Mouse (Mus musculus) neural tube, embryonic 10.5 days (tissue): ENCODE measurements around the gene Pgpep1.
A peak's percentile ranks its signal among the peaks of the same experiment; 100 is the strongest.

Experiments
- DNase-seq: peaks from one replicate; pipeline ENCODE4 v3.0.0-alpha.2; 2017; ENCODE audit warnings: low spot score; ENCODE audit errors: extremely low spot score

Pgpep1 gene

DNA sequence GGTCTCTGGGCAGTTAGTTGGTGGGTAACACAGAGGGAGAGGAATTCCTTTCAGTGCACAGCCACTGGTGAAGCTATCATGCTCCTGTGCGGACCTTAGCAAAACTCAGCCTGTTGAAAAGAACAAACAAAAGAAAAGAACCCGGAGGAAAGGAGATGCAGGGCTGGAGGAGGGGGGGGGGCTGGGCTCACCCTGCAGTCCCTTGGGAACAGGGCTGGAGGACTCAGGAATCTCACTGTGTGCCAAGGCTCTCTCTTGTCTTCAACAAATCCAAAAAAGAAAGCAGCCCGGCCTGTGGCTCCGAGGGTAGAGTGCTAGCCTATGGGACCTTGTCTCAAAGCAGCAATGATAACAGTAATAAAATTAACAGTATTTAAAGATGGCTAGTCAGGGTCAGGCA is 3.5 kb upstream of the Pgpep1 start:
- no peak for DNase-seq

DNA sequence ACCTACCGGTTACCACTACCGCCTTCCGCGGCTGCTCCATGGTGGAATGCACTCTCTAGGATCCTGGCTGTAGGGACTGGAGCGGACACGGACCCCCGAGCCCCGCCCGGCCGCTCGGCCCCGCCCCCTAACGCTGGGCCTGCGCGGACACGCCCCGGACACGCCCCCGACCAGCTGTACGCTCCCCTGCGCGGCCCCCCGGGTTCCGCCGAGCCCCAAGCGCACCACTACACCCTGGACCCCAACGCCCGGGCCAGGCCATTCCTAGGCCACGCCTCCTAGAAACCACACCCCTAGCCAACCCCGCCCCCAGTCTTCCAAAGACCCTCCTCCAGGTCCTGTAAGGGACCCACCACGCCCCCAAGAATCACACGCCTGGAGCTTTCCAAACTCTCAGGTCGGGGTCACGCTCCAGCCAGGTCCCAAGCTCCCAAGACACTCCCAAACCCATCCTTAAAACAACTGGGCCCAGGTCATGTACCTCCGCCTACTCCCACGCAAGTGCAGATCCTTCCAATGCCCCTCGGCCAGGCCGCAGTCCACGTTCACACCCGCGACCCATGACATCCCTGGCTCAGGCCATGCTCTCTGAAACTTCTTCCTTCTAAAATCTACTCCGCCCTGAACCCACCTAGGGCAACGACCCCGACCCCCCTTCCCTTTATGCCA is 450 bp downstream of the Pgpep1 start:
- DNase-seq: peak; percentile 98

DNA sequence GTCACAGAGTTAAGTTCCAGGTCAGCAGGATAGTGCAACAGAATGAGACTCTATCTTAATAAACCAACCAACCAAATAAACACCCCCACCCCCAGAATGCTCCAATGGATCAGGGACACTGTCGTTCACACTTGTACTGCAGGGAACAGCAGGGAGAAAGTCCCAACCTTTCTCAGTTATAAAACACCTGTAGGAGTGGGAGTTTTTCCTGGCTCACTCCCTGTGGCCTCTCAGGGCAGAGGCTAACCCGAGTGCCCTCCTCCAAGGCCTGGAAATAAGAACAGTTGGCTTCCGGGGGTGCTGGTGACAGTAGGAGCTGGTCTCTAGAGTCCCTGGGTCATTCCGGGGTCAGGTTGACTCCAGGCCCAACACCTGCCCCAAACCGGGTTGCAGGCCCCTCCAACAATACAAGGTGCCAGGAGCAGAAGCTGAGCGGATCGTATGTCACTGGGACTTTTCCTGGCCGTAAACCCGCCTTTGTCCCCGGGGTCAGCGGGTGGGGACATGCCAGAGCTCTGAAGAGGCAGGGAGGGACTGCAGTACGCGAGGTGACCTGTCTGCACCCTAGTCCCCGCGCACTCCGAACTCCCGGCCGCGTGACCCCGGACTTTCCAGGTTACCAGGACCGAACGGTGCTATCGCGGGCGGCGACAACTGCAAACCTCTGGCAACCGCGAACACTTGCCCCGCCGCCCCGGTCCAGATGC is 1.1 kb downstream of the Pgpep1 start:
- DNase-seq: no peak

DNA sequence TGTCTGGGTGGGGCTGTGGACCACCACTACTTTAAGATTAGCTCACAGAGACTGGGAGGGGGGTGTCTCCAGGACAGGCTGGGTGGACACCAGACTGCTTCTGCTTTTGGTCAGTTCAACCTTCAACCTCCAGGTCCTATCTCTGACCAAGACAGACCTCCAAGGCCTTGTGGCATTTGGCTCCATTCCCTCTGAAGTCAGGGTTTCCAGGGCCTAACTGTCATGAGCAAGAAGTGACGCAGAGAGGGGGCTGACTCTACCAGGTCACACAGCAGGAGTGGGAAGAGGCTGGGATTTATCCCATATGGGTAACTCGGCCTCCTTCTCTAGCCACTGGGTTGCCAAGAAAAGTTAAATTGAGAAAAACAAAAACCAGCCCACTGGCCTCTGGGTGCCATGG is 2.4 kb downstream of the Pgpep1 start:
- DNase-seq: no peak

DNA sequence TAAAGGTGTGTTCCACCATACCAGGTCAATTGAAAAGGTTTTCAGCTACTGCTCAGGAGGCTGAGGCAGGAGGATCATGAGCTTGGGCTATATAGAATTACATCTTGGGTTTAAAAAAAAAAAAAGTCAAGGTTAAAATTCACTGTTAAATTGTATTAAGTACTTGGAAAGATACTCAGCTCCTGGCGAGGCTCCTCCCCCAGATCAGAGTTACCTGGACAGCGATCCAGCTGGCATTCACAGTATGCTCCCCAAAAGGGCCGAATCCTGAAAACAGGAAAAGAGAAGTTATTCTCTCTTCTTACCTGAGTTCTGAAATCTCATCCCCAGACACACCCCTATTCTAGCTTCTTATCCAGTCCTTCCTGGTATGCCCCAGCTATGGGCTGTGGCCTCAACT is 3.0 kb downstream of the Pgpep1 start:
- no peak for DNase-seq

DNA sequence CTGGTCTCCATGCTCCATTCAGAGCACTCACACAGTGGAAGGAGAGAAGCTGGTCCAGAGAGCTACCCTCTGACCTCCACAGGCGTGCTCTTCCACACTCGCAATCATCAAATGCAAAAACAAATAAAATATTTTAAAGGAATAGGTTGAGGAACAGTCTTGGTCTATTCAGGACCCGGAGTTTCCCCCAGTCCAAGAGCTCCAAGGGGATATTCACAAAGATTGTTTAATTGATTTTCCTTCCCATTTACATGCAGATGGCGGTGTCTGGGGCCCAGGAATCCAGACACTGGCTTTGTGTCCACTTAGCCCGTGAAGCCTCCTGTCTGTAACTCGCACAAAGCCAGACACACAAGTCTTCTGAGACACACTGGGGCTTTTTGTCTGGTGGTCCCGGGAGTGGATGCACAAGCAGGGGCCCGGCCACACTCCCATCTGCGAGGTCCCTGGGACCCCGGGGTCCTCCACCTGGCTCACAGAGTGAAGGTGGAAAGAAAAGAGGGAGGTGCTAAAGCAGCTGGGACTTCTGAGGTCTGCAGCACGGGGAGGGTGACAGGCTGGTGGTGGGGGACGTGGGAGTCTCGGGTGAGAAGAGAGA is 3.9 kb downstream of the Pgpep1 start:
- peak; percentile 63 for DNase-seq

DNA sequence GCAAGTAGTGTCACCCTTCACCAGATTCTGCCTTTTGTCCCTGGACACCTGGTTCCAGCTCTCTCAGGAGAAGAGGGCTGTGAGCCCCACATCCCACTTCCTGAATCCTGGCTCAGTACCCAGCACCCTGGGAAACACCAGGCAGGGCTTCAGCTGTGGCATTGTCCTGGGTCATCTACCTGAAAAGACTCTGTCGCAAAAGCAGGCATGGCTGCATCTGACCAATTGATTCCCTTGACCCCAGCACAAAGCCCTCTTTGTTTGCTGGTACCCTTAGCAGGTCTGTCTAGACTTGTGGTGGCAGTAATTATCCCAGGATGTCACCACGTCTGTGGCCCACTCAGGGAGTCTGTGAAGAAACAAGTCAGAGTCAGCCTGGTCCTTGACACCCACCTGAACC is 4.7 kb downstream of the Pgpep1 start:
- DNase-seq: no peak

DNA sequence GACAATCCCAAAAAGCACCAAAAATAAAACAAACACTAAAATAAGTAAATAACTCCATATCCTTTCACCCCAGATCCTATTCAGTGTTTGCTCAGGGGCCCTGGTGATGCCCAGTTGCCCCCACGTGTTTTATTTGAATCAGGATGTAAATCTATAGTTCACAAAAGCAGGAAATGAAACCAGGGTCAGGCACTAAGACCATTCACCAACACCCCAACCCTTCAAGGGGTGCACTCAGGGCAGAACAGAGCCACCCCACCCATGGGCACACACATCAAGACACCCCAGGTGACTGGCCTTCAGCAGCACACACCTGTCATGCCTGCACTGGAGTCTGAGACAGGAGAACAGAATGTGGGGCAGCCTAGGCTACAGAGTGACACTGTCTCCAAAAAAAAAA is 6.1 kb downstream of the Pgpep1 start:
- DNase-seq: no peak

DNA sequence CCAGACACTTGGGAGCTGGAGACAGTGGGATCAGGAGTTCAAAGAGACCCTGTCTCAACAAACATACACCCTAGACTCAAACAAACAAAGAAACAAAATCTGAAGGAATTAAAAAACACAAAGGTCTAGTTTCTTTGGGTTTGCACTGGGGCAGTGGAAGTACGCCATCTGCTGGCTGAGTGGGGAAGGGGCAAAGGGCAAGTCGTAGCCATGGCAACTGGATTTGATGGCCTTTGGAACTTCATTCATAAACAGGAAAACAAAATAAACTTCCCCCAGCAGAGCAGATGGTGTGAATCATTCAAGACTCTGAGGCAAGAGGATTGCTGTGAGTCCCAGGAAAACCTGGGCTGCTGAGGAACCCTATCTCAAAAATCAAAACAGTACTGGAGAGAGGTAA is 7.0 kb downstream of the Pgpep1 start:
- no peak for DNase-seq

DNA sequence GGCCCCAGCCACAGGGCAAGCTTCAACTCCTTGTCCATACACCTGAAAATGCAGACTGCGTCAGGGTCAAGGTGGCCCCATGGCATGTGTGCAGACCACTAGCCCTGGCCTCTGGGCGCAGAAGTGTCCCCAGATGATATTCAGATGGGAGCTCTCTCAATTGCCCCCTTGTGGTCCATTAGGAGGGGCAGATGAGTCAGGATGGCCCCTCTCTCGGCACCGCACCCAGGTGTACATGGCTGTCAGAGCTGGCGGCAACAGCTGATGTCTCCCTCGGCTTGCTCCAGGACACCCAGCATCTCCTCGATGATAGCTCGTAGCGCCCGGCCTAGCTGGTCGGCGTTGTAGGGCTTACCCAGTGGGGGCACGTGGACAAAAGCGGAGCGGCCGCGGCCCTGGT is 9.8 kb downstream of the Pgpep1 start:
- DNase-seq: no peak

DNA sequence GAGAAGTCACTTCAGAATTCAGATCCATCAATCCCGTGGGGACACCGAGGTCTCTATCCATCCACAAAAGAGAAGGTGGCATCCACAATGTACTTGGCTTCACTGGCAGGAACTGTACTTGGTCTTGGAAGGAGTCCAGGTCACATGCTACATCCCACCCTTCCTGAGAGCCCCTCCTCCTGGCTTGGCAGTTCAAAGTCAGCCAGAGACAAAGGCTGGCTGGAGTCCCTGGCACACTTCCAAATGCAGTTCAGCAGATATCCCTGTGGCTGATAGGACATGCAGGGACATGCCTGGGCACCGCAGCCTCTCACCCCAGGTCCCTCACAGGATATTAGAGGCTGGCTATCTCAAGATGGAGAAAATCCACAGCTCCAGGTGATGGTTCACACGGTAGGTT is 10.9 kb downstream of the Pgpep1 start:
- no peak for DNase-seq

DNA sequence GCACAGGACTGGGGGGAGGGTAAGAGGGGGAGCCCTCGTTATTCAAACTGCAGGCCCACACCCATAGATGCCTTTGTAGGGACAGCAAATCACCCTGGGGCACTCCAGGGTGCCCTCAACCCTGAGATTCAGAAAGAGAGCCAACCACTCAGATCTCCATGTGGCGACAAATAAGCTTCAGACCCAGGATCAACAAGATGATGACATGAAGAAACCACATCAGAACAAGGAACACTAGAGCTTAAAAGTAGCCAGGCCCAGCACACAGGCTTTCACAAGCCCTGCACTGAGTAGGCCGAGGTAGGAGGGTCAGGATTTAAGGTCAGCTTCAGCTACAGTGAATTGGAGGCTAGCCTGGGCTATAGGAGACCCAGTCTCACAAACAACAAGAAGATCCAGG is 11.3 kb downstream of the Pgpep1 start:
- DNase-seq: no peak

DNA sequence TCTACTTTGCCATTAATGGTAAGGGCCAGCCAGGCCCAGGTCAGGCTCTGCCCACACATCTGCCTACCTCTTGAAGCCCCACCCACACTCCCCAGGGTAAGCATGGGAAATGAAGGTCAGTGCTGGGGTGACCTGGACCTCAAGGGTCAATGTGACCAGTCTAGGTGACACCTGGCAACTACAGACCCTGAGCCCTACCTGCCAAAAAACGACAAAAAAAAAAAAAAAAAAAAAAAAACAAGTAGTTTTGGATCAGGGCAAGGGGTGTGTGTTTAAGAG is 12.1 kb downstream of the Pgpep1 start:
- no peak for DNase-seq

DNA sequence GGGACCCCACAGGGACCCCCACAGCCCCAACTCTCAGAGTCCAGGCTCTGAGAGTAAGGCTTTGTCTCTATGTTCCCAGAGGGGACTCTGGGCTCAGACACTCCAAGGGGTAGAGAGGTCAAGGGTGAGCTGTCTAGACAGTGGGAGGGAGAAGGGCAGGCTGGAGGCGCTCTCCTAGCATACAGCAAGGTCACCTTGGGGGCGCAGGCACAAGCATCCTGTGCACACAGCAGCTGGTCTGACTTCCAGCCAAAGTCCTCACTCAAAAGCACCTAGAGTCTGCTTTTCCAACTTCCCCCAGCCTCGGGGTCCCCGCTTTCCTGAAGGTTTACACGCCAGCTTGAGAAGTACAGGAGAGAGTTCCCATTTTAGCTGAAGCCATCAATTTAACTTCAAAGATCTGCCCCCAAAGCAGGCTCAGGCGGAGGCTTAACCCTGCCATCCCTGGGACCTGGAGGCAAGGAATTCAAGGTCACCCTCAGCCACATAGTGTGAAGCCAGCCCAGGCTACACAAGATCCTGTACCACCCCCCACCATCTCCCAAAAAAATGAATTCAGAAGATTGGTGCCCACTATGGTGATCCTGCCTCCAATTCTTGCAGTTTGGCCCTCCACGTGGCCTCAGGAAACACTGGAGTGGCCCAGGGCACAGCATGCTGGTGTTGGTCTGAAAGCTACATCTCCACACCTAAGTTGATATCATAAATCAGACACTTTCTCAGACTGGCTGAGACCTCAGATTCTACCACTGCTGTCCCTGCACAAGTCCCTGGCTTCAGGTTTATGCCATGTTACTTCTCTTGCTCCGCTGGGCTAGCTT is 12.6 kb downstream of the Pgpep1 start:
- DNase-seq: peak; percentile 62

DNA sequence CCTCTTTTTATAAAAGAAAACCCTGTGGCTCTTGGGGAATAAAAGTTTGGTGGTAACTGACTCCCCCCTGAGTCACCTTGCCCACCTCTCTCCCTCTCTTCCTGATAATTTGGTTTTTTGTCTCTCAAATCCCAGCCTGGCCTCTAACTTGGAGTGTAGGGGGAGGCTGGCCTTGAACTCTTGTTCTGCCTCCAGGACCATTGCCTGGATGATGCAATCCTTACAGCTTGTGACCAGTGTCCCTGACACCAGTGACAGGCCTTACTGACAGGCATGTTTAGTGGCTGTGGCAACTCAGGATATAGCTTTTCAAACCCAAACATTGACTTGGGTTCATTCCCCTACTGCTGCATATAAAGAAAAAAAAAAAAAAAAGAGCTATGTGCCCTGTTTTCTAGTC is 13.4 kb downstream of the Pgpep1 start:
- DNase-seq: no peak

DNA sequence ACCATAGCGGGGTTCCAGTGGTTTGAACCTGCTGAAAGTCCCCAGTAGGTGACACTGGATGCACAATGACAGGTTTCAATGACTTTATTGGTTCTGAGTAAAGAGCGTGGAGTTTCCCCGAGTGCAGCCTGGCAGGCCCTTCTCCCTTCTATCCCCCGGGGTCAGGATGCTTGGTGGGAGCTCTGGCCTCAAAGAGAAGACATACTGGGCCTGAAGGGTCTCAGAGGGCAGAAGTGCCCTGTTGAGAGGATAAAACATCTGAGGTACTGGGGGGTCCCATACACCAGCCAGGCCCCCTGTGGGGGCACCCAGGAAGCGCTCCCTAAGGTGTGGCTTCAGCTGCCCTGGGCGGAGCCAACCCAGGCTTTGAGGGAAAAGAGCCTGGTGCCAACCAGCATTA is 13.8 kb downstream of the Pgpep1 start:
- no peak for DNase-seq

DNA sequence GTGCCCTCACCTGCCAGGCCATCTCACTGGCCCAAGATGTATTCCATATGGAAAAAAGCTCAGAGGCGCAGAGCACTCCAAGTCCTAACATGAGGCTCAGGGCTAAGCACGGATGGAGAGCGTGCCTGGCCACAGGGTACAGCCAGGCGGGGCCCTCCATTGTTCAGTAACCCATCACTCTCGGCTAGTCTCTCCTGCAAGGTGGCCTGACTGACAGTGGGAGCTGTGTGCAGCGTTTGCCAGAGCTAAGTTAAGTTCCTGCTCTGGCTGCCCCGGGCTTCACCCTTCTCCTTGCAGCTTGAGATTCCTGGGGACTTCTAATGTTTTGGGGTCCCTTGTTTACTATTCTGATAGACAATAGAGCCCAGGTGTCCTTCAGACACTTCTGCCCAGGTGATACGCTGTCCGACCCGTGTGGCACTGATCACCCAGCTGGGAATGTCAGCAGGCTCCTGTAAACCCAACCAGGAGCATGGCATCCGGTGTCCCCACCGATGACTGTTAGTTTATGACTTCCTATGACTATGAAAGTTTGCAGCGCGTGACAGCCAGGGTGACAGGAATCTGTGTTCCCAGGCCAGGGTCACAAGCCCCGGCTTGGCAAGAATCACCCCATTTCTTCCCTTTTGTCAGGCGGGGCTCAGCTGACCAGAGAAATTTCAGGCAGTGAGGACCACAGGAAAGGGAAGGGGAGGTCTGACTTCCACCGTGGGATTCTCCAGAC is 14.5 kb downstream of the Pgpep1 start:
- DNase-seq: no peak

DNA sequence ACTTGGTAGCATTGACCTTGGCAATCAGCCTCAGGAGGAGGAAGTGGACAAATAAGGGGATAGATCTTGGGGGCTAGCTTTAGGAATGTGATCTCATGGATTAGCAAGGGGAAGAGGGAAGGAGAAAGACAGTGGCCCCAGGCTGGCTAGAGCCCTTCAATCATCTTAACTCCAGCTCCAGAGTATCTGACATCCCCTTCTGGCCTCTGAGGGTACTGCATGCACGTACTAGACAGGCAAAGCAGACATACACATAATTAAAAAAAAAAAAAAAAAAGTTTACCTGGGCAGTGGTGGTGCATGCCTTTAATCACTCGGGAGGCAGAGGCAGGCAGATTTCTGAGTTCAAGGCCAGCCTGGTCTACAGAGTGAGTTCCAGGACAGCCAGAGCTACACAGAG is 16.1 kb downstream of the Pgpep1 start:
- no peak for DNase-seq

DNA sequence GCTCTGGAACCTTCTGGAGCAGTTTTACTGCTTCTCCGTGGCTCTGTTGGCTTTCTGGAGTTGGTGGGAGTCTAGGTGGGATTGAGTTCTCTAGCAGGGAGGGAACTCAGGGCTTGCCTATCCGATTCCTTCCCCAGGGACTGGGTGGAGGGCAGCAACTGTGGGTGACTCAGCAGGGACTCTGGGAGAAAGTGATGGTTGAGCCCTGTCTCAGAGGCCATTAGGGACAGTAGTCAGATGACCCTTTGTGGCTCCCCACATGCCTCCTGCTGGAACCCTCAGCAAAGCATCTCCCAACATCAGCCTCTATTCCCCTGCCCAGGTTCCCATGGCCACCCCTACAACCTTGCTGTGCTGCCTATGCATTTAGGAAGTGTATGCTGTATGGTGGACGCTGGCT is 17.2 kb downstream of the Pgpep1 start:
- DNase-seq: no peak

DNA sequence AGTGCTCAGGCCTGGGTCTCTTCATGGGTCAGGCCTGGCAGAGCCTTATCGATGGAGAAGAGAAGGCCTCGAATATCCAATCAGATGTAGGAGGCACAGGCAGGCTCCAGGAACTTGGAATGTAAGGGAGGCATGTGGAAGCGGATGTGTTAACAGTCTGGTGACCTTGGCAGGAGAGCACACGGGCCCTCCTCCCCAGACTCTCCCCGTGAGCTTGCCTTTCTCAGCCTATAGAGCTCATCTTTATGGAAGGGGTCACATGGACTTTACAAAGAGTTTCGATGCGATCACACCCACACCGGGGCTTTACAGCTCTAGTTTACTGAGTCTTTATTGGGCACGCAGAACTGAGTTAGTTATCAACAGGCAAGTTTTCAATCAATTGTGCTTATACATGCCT is 21.4 kb downstream of the Pgpep1 start:
- DNase-seq: no peak

DNA sequence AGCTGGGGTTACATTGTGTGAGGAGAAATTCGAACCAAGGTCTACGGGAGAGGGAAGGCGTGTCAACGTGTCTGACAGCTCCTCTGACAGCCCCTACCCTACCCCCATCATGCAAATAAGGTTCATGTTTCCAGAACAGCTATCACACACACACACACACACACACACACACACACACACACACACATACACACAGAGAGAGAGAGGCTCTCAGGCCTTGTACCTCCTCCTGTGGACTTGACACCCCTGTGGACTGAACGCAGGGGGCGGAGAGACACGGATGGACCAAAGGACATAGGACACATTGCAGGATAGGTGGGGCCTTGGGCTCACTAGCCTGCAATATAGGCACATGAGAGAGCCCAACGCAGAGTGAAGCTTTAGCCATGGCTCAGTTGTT is 23.4 kb downstream of the Pgpep1 start:
- DNase-seq: no peak

DNA sequence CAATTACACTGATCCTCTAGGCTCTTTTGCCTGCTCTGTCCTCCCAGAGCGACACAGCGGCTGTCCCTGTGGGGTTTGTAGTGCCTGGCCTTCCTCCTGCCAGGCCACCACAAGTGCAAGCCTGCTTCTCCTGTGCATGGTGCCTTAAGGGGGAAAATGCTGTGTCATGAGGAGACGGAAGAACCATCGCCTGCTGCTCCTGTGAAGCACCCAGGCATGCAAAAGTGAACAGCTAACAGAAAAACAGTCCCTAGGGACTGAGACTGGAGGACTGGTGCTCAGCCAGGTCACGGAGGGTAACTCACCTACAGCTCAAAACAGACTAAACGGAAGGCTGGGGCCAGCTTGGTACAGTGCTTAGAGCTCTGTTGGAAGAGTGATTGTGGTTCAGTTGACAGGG is 24.7 kb downstream of the Pgpep1 start:
- no peak for DNase-seq
